Mouse (Mus musculus): ENCODE measurements around the gene Sh3tc1. TPM values are rescaled to one million over a fixed set of nuclear protein-coding genes. Genes with fewer than 3 reads are reported as not detected.

The Sh3tc1 gene
- 6.5 and 7.4 TPM in 2 replicates for polyA plus RNA-seq (2015; fragmentation: Nextera tagmentation; extraction: Ambion mirVana)

GRCm38 (mm10) chr5:35739536-35740278, at the start of gene Sh3tc1:
Gene Sh3tc1 (minus strand): TSS chr5:35739987.
- peaks cover 25% of the 10 kb centered on the region for H3K4me1 ChIP-seq
- no peaks in the 10 kb centered on the region for H3K36me3 ChIP-seq
- no peaks in the 10 kb centered on the region for H3K9me3 ChIP-seq
- H3K27me3 ChIP-seq (replicated peaks): no peaks in the 10 kb centered on the region; the same call in 1 of the 2 replicates
- H3K27ac ChIP-seq: peak within 1 kb of the TSS; percentile 54; the same call in 1 of the 2 replicates
- no peak within 1 kb of the TSS for H3K9ac ChIP-seq
- H3K4me2 ChIP-seq: peak within 1 kb of the TSS; percentile 24; the same call in 1 of the 2 replicates
- no peak within 1 kb of the TSS for H3K4me3 ChIP-seq (replicated peaks)
- 27% methylated on average over 10 of the region's 10 CpGs for WGBS
- ATAC-seq (ENCODE audit: insufficient read depth, low FRiP score, low read depth): peak; percentile 85

- H3K4me2 ChIP-seq: no peak overlapping the region
Measured at GRCm38 (mm10) chr5:35788719-35789118, 48.9 kb upstream of the Sh3tc1 start.

GRCm38 (mm10) chr5:35787847-35788246, 48.1 kb upstream of the Sh3tc1 start:
- 87% methylated on average over 12 of the region's 12 CpGs for WGBS

More at GRCm38 (mm10) chr5:35788719-35789118, 48.9 kb upstream of the Sh3tc1 start:
- Histone ChIP-seq H3K27me3 (replicated peaks) (no peaks in the 10 kb centered on the region), H3K27ac (no peak overlapping the region), H3K9me3 (no peaks in the 10 kb centered on the region), H3K9ac (no peak overlapping the region), H3K4me3 (replicated peaks) (no peak overlapping the region), H3K36me3 (no peaks in the 10 kb centered on the region), H3K4me1 (no peaks in the 10 kb centered on the region)
- WGBS: 79% methylated on average over 6 of the region's 6 CpGs
- no peak for ATAC-seq (ENCODE audit: insufficient read depth, low FRiP score, low read depth)

GRCm38 (mm10) chr5:35785853-35786252, 46.1 kb upstream of the Sh3tc1 start:
- Histone ChIP-seq H3K4me2 (no peak overlapping the region), H3K27ac (no peak overlapping the region), H3K4me1 (no peaks in the 10 kb centered on the region), H3K4me3 (replicated peaks) (no peak overlapping the region), H3K9ac (no peak overlapping the region), H3K36me3 (no peaks in the 10 kb centered on the region), H3K9me3 (no peaks in the 10 kb centered on the region), H3K27me3 (replicated peaks) (no peaks in the 10 kb centered on the region)
- 61% methylated on average over 7 of the region's 7 CpGs for WGBS
- ATAC-seq (ENCODE audit: insufficient read depth, low FRiP score, low read depth): no peak

More at GRCm38 (mm10) chr5:35787847-35788246, 48.1 kb upstream of the Sh3tc1 start:
- H3K9me3 ChIP-seq: no peaks in the 10 kb centered on the region
- H3K4me2 ChIP-seq: no peak overlapping the region
- no peak overlapping the region for H3K4me3 ChIP-seq (replicated peaks)
- no peaks in the 10 kb centered on the region for H3K36me3 ChIP-seq
- H3K4me1 ChIP-seq: no peaks in the 10 kb centered on the region
- no peak for ATAC-seq (ENCODE audit: insufficient read depth, low FRiP score, low read depth)
- H3K9ac ChIP-seq: no peak overlapping the region
- no peaks in the 10 kb centered on the region for H3K27me3 ChIP-seq (replicated peaks)
- no peak overlapping the region for H3K27ac ChIP-seq

GRCm38 (mm10) chr5:35782648-35783180, 42.9 kb upstream of the Sh3tc1 start:
- Histone ChIP-seq H3K4me1 (no peaks in the 10 kb centered on the region), H3K27me3 (replicated peaks) (no peaks in the 10 kb centered on the region), H3K4me2 (no peak overlapping the region), H3K36me3 (no peaks in the 10 kb centered on the region), H3K27ac (no peak overlapping the region), H3K9me3 (no peaks in the 10 kb centered on the region), H3K4me3 (replicated peaks) (no peak overlapping the region), H3K9ac (no peak overlapping the region)
- ATAC-seq (ENCODE audit: insufficient read depth, low FRiP score, low read depth): no peak
- 46% methylated on average over 10 of the region's 10 CpGs for WGBS

- no peak overlapping the region for H3K4me3 ChIP-seq (replicated peaks)
- no peaks in the 10 kb centered on the region for H3K9me3 ChIP-seq
- 59% methylated on average over 3 of the region's 3 CpGs for WGBS
- H3K27ac ChIP-seq: no peak overlapping the region
- H3K4me2 ChIP-seq: no peak overlapping the region
- no peaks in the 10 kb centered on the region for H3K4me1 ChIP-seq
- no peaks in the 10 kb centered on the region for H3K27me3 ChIP-seq (replicated peaks)
- no peak overlapping the region for H3K9ac ChIP-seq
- ATAC-seq (ENCODE audit: insufficient read depth, low FRiP score, low read depth): no peak
- H3K36me3 ChIP-seq: no peaks in the 10 kb centered on the region
Measured at GRCm38 (mm10) chr5:35781116-35781515, 41.3 kb upstream of the Sh3tc1 start.

GRCm38 (mm10) chr5:35774137-35774424, 34.3 kb upstream of the Sh3tc1 start:
- H3K36me3 ChIP-seq: no peaks in the 10 kb centered on the region
- H3K4me2 ChIP-seq: no peak overlapping the region
- no peak overlapping the region for H3K27ac ChIP-seq
- no peak for ATAC-seq (ENCODE audit: insufficient read depth, low FRiP score, low read depth)
- H3K9ac ChIP-seq: no peak overlapping the region
- 57% methylated on average over 6 of the region's 6 CpGs for WGBS
- H3K9me3 ChIP-seq: no peaks in the 10 kb centered on the region
- H3K27me3 ChIP-seq (replicated peaks): no peaks in the 10 kb centered on the region
- no peaks in the 10 kb centered on the region; the same call in 1 of the 2 replicates for H3K4me1 ChIP-seq
- no peak overlapping the region for H3K4me3 ChIP-seq (replicated peaks)

- no peak for ATAC-seq (ENCODE audit: insufficient read depth, low FRiP score, low read depth)
- no peaks in the 10 kb centered on the region for H3K27me3 ChIP-seq (replicated peaks)
- no peaks in the 10 kb centered on the region for H3K36me3 ChIP-seq
- H3K4me3 ChIP-seq (replicated peaks): no peak overlapping the region
- H3K9ac ChIP-seq: no peak overlapping the region
- H3K4me2 ChIP-seq: no peak overlapping the region
- no peak overlapping the region for H3K27ac ChIP-seq
- WGBS: 66% methylated on average over 13 of the region's 13 CpGs
- no peaks in the 10 kb centered on the region; the same call in 1 of the 2 replicates for H3K4me1 ChIP-seq
- no peaks in the 10 kb centered on the region for H3K9me3 ChIP-seq
Measured at GRCm38 (mm10) chr5:35773274-35774136, 33.7 kb upstream of the Sh3tc1 start.

- no peaks in the 10 kb centered on the region; the same call in 1 of the 2 replicates for H3K4me1 ChIP-seq
- H3K9me3 ChIP-seq: no peaks in the 10 kb centered on the region
- no peak overlapping the region for H3K27ac ChIP-seq
- no peaks in the 10 kb centered on the region for H3K27me3 ChIP-seq (replicated peaks)
- peak; percentile 48; the same call in 1 of the 2 replicates for ATAC-seq (ENCODE audit: insufficient read depth, low FRiP score, low read depth)
- no peak overlapping the region for H3K4me3 ChIP-seq (replicated peaks)
- no peak overlapping the region for H3K9ac ChIP-seq
- 39% methylated on average over 14 of the region's 14 CpGs for WGBS
- H3K36me3 ChIP-seq: no peaks in the 10 kb centered on the region
- H3K4me2 ChIP-seq: no peak overlapping the region
Measured at GRCm38 (mm10) chr5:35770891-35771663, 31.3 kb upstream of the Sh3tc1 start.

GRCm38 (mm10) chr5:35770246-35770645, 30.5 kb upstream of the Sh3tc1 start:
- no peak overlapping the region for H3K9ac ChIP-seq
- H3K4me3 ChIP-seq (replicated peaks): no peak overlapping the region
- H3K27ac ChIP-seq: no peak overlapping the region
- no peak for ATAC-seq (ENCODE audit: insufficient read depth, low FRiP score, low read depth)
- H3K27me3 ChIP-seq (replicated peaks): no peaks in the 10 kb centered on the region
- H3K4me2 ChIP-seq: no peak overlapping the region
- WGBS: 88% methylated on average over 2 of the region's 2 CpGs
- no peaks in the 10 kb centered on the region; the same call in 1 of the 2 replicates for H3K4me1 ChIP-seq
- H3K9me3 ChIP-seq: no peaks in the 10 kb centered on the region
- no peaks in the 10 kb centered on the region for H3K36me3 ChIP-seq

GRCm38 (mm10) chr5:35768997-35769396, 29.2 kb upstream of the Sh3tc1 start:
- H3K4me3 ChIP-seq (replicated peaks): no peak overlapping the region
- H3K4me1 ChIP-seq: no peaks in the 10 kb centered on the region; the same call in 1 of the 2 replicates
- 78% methylated on average over 7 of the region's 7 CpGs for WGBS
- ATAC-seq (ENCODE audit: insufficient read depth, low FRiP score, low read depth): no peak
- H3K9ac ChIP-seq: no peak overlapping the region
- H3K27me3 ChIP-seq (replicated peaks): no peaks in the 10 kb centered on the region; the same call in 1 of the 2 replicates
- no peaks in the 10 kb centered on the region for H3K9me3 ChIP-seq
- no peak overlapping the region for H3K4me2 ChIP-seq
- H3K27ac ChIP-seq: no peak overlapping the region
- no peaks in the 10 kb centered on the region for H3K36me3 ChIP-seq

Measured in stomach, embryonic 15.5 days (tissue).